Mouse (Mus musculus) ES-E14 (cell line): ENCODE measurements at regions not wholly inside any gene's neighbourhood (a gene's known extent, or its start where the extent isn't known, plus 50 kb on each side); places are given as distances from the start of the nearest gene placed in this dataset.

Source experiments
- CHD2 ChIP-seq: IDR thresholded peaks from 2 replicates; pipeline ENCODE4 v1.6.1; 2014; ENCODE audit warnings: mild to moderate bottlenecking, low read depth, low read length, inconsistent platforms
- ZC3H11A ChIP-seq: IDR thresholded peaks from 2 replicates; pipeline ENCODE4 v1.6.1; 2012; ENCODE audit warnings: low read depth, mild to moderate bottlenecking, inconsistent platforms, low read length, borderline replicate concordance
- ZNF384 ChIP-seq: IDR thresholded peaks from 2 replicates; pipeline ENCODE4 v1.6.1; 2012; ENCODE audit warnings: low read depth, low read length, inconsistent platforms

DNA sequence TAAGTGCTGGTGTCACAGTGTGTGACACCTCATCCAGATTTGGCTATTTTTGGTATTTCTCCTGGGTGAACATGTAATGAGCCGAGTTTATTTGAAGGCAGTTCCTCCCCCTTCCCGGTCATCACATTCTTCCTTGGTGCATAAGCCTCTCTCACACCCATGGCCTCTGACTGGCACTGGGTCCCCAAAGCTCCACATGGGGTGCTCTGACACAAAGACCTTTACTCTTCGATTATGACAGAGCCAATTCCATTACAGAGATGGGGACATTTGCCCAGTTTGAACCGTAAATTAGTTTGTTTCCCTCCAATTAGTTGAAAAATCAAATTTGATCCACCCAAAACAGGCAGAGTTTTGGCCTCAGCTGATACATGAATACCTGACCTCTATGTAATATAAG is 171.2 kb upstream of the Camk1g start:
- TF ChIP-seq ZNF384 (no peak), ZC3H11A (no peak), CHD2 (no peak)
